17 mouse cellular contexts compared by ENCODE assay signal in genomic region chr11:80853014-80853413, GRCm38 (mm10). TPM values are rescaled to one million over a fixed set of nuclear protein-coding genes. Genes with fewer than 3 reads are reported as not detected.
A peak's percentile ranks its signal among the peaks of the same experiment; 100 is the strongest.
DNase-seq lines count a peak whose midpoint lies in the region; ATAC-seq and TF ChIP-seq lines count a peak whose summit lies in the region.
"Had no signal": no experiment of that assay in that cellular context is flagged by ENCODE, and none has a peak within 500 bp of the region (broad histone marks: within the 10 kb centered on the region; RNA-seq: fewer than 3 reads in every experiment).

No protein-coding gene starts in this region.

- no peak overlapping the region for H3K4me3 ChIP-seq in C2C12 (ENCODE audit: insufficient read depth, poor library complexity, severe bottlenecking)
- H3K4me3 ChIP-seq: embryonic facial prominence, embryonic 13.5 days; megakaryocyte, embryonic 14.5 days; neural tube, embryonic 12.5 days had no signal

- intact Hi-C loops in left cerebral cortex, postnatal 14 days (cut with DNase I), result no loop called here

- H3ac ChIP-seq in C2C12 (ENCODE audit: control insufficient read depth, insufficient read length, low read depth), result no peak overlapping the region

- H3K79me3 ChIP-seq in C2C12 (ENCODE audit: low read depth), result no peaks in the 10 kb centered on the region

- H3K36me3 ChIP-seq in C2C12 (ENCODE audit: control insufficient read depth, insufficient read depth), result no peaks in the 10 kb centered on the region
- H3K36me3 ChIP-seq: embryonic facial prominence, embryonic 13.5 days; neural tube, embryonic 12.5 days had no signal

- no peak for ATAC-seq in frontal cortex, adult (ENCODE audit: low TSS enrichment)

- H3K27me3 ChIP-seq in C2C12 (ENCODE audit: control insufficient read depth, insufficient read depth, insufficient read length), result peaks cover 23% of the 10 kb centered on the region
- H3K27me3 ChIP-seq: neural tube, embryonic 12.5 days had no signal

- DNase-seq in left cerebral cortex, postnatal 14 days (ENCODE audit: low spot score in 2 of 2), result peak; percentile 15 to 73
- no peak for DNase-seq in left cerebral cortex, adult 8-10 months (ENCODE audit: low spot score in 2 of 2)
- DNase-seq in R1 (ENCODE audit: low read depth, low spot score), result peak; percentile 16
- DNase-seq in lung, postnatal 10 days, result peak; percentile 30
- DNase-seq in adrenal gland, adult 18-20 months (ENCODE audit: low spot score in 2 of 2), result no peak
- DNase-seq: cerebellum, postnatal 14 days; heart, postnatal 10 days; right cerebral cortex, adult 18-20 months had no signal

- no peak for TF ChIP-seq CTCF in C2C12 (IDR thresholded peaks at IDR 0.05; ENCODE audit: control insufficient read depth, insufficient read depth, insufficient read length)

- H3K79me2 ChIP-seq in C2C12 (ENCODE audit: control insufficient read depth, insufficient read depth), result no peaks in the 10 kb centered on the region

TF ChIP-seq in C2C12, 6 proteins besides CTCF, POLR2A, EP300 and RAD21:
- TF ChIP-seq USF1 (IDR thresholded peaks at IDR 0.05; ENCODE audit: low read depth) (no peak), CEBPB (IDR thresholded peaks at IDR 0.05; ENCODE audit: low read depth) (peak; percentile 46)

RNA-seq across cellular contexts. Expression of gene Spaca3, which starts 5.2 kb away (rescaled TPM):
- not detected for total RNA-seq in left cerebral cortex, postnatal 14 days (2021)
- not detected for total RNA-seq in left cerebral cortex, adult 8-10 months (2022)
- polyA plus RNA-seq in C2C12 (2012; fragmentation: generic; extraction: Trizol), result not detected
- not detected for total RNA-seq in adrenal gland, adult 18-20 months (2021)
- total RNA-seq: gastrocnemius, postnatal 4 days; heart, postnatal 10 days; layer of hippocampus, postnatal 10 days had no signal
- polyA plus RNA-seq: embryonic facial prominence, embryonic 13.5 days; kidney, embryonic 14.5 days; limb, embryonic 11.5 days; neural tube, embryonic 12.5 days had no signal

RNA-seq across cellular contexts. Expression of gene Tmem98, which starts 43.0 kb away (rescaled TPM):
- 1 to 10 TPM; 5.2 to 6.8 TPM for total RNA-seq in left cerebral cortex, postnatal 14 days (2021)
- 10 to 100 TPM; 11.0 to 16.9 (median 12.1) TPM for total RNA-seq in left cerebral cortex, adult 8-10 months (2022)
- 93.3 TPM for polyA plus RNA-seq in C2C12 (2012; fragmentation: generic; extraction: Trizol)
- total RNA-seq in adrenal gland, adult 18-20 months (2021), result 10 to 100 TPM; 23.5 to 71.9 TPM

Comparison
In these comparisons a context has a peak if more than half of its experiments do, and no peak if none do; other contexts are left out.
1. DNase-seq: peak in left cerebral cortex, postnatal 14 days (2 of 2), R1 (single experiment) and lung, postnatal 10 days (single experiment); none in left cerebral cortex, adult 8-10 months (0 of 2) and adrenal gland, adult 18-20 months (0 of 2).